Mouse (Mus musculus) ES-E14 (cell line): Measurements from ENCODE around the gene Nr2e3.

Source experiments
- CHD2 ChIP-seq: IDR thresholded peaks from 2 replicates; pipeline ENCODE4 v1.6.1; 2014; ENCODE audit warnings: mild to moderate bottlenecking, low read depth, low read length, inconsistent platforms
- MAFK ChIP-seq: IDR thresholded peaks from 2 replicates; pipeline ENCODE4 v1.6.1; 2014; ENCODE audit warnings: mild to moderate bottlenecking, low read depth, low read length, inconsistent platforms; ENCODE audit not compliant: insufficient read depth
- ZC3H11A ChIP-seq: IDR thresholded peaks from 2 replicates; pipeline ENCODE4 v1.6.1; 2012; ENCODE audit warnings: low read depth, mild to moderate bottlenecking, inconsistent platforms, low read length, borderline replicate concordance
- ZNF384 ChIP-seq: IDR thresholded peaks from 2 replicates; pipeline ENCODE4 v1.6.1; 2012; ENCODE audit warnings: low read depth, low read length, inconsistent platforms

- TF ChIP-seq ZNF384 (no peak), MAFK (no peak), CHD2 (no peak), ZC3H11A (no peak)
Measured at GRCm38 (mm10) chr9:59953556-59953955, 6.9 kb downstream of the Nr2e3 start.
